Mouse (Mus musculus) midbrain, embryonic 11.5 days (tissue): ENCODE measurements around the gene Ap2a2. TPM values are rescaled to one million over a fixed set of nuclear protein-coding genes. Genes with fewer than 3 reads are reported as not detected.

Experiments
- ATAC-seq: fragments of 200-750 bp; cut with Nextera tagmentation; 2 replicates; pipeline ENCODE4 v1.8.0; 2017; ENCODE audit warnings: moderate TSS enrichment, moderate library complexity; ENCODE audit not compliant: low FRiP score
- DNase-seq: peaks from one replicate; pipeline ENCODE4 v3.0.0; 2015; ENCODE audit warnings: low spot score; ENCODE audit errors: missing footprints
- H3K27ac ChIP-seq: fragments of 300-500 bp; sonication (generic); 2 replicates; pipeline ENCODE4 v1.5.1; 2014; ENCODE audit warnings: low read depth, low read length
- H3K27me3 ChIP-seq: fragments of 300-500 bp; sonication (generic); 2 replicates; pipeline ENCODE4 v1.6.1; 2014; ENCODE audit warnings: mild to moderate bottlenecking, low read length, moderate library complexity, mixed read lengths; ENCODE audit not compliant: control insufficient read depth, insufficient read depth
- H3K36me3 ChIP-seq: fragments of 300-500 bp; sonication (generic); 2 replicates; pipeline ENCODE4 v1.6.1; 2014; ENCODE audit warnings: mild to moderate bottlenecking, low read length, moderate library complexity, mixed read lengths; ENCODE audit not compliant: control insufficient read depth, insufficient read depth
- H3K4me1 ChIP-seq: fragments of 300-500 bp; sonication (generic); 2 replicates; pipeline ENCODE4 v1.6.1; 2014; ENCODE audit warnings: low read length; ENCODE audit not compliant: control insufficient read depth, insufficient read depth
- H3K4me2 ChIP-seq: fragments of 300-500 bp; sonication (generic); 2 replicates; pipeline ENCODE4 v1.6.1; 2014; ENCODE audit warnings: mild to moderate bottlenecking, moderate library complexity
- H3K4me3 ChIP-seq: fragments of 300-500 bp; sonication (generic); 2 replicates; pipeline ENCODE4 v1.5.1; 2014; ENCODE audit warnings: low read depth, low read length
- H3K9ac ChIP-seq: fragments of 300-500 bp; sonication (generic); 2 replicates; pipeline ENCODE4 v1.6.1; 2014; ENCODE audit warnings: low read length
- H3K9me3 ChIP-seq: fragments of 300-500 bp; sonication (generic); 2 replicates; pipeline ENCODE4 v1.6.1; 2016; ENCODE audit warnings: low read length; ENCODE audit not compliant: control insufficient read depth
- WGBS: fragments of 180-500 bp; shearing (Covaris S2); extraction: QIAGEN DNeasy Blood & Tissue Kit; methylation state at CpG from one replicate; pipeline ENCODE4 v1.1.7; 2014; 5-methylcytosine and 5-hydroxymethylcytosine counted together
- polyA plus RNA-seq: library from polyadenylated mRNA; unstranded; fragments of >200 nt; fragmentation: Nextera tagmentation; extraction: Ambion mirVana; gene quantifications from 2 replicates; pipeline ENCODE4 v1.2.1, GENCODE M21; 2014

The Ap2a2 gene
- 76.6 and 81.1 TPM in 2 replicates for polyA plus RNA-seq

GRCm38 (mm10) chr7:141561682-141562391 lies at the start of gene Ap2a2:
Gene Ap2a2 (plus strand): TSS chr7:141562173.
- Histone ChIP-seq H3K9ac (peak within 1 kb of the TSS; percentile 94), H3K9me3 (no peaks in the 10 kb centered on the region), H3K4me1 (peaks cover 13% of the 10 kb centered on the region), H3K36me3 (no peaks in the 10 kb centered on the region), H3K4me3 (peak within 1 kb of the TSS; percentile 96), H3K27me3 (no peaks in the 10 kb centered on the region), H3K27ac (peak within 1 kb of the TSS; percentile 66), H3K4me2 (peak within 1 kb of the TSS; percentile 68)
- peak; percentile 100 for DNase-seq
- WGBS, result under 1% methylated on average over 72 of the region's 72 CpGs
- peak; percentile 95 for ATAC-seq

GRCm38 (mm10) chr7:141517638-141518037 lies 44.3 kb upstream of the Ap2a2 start:
- no peak overlapping the region for H3K27ac ChIP-seq
- no peaks in the 10 kb centered on the region for H3K9me3 ChIP-seq

GRCm38 (mm10) chr7:141518296-141518695 lies 43.7 kb upstream of the Ap2a2 start:
- Histone ChIP-seq H3K9me3 (no peaks in the 10 kb centered on the region), H3K4me3 (no peak overlapping the region), H3K27ac (no peak overlapping the region), H3K4me1 (no peaks in the 10 kb centered on the region), H3K36me3 (no peaks in the 10 kb centered on the region), H3K4me2 (no peak overlapping the region), H3K9ac (no peak overlapping the region), H3K27me3 (no peaks in the 10 kb centered on the region)
- DNase-seq (no peak), ATAC-seq (no peak)
- WGBS, result 88% methylated on average over 5 of the region's 5 CpGs

More at GRCm38 (mm10) chr7:141517638-141518037, 44.3 kb upstream of the Ap2a2 start:
- H3K36me3 ChIP-seq, result no peaks in the 10 kb centered on the region
- H3K4me3 ChIP-seq, result no peak overlapping the region
- H3K9ac ChIP-seq, result no peak overlapping the region
- no peak for DNase-seq
- H3K4me2 ChIP-seq, result no peak overlapping the region
- H3K27me3 ChIP-seq, result no peaks in the 10 kb centered on the region
- 82% methylated on average over 4 of the region's 4 CpGs for WGBS
- ATAC-seq, result no peak
- no peaks in the 10 kb centered on the region for H3K4me1 ChIP-seq

- DNase-seq (no peak), ATAC-seq (no peak)
- Histone ChIP-seq H3K4me3 (no peak overlapping the region), H3K27me3 (no peaks in the 10 kb centered on the region), H3K4me1 (no peaks in the 10 kb centered on the region), H3K9ac (no peak overlapping the region), H3K4me2 (no peak overlapping the region), H3K27ac (no peak overlapping the region), H3K36me3 (no peaks in the 10 kb centered on the region), H3K9me3 (no peaks in the 10 kb centered on the region)
- WGBS, result 87% methylated on average over 3 of the region's 3 CpGs
Observed at GRCm38 (mm10) chr7:141518926-141519325, 43.0 kb upstream of the Ap2a2 start.

GRCm38 (mm10) chr7:141519795-141520194 lies 42.2 kb upstream of the Ap2a2 start:
- 68% methylated on average over 1 of the region's 1 CpGs for WGBS
- no peaks in the 10 kb centered on the region for H3K27me3 ChIP-seq
- H3K4me3 ChIP-seq, result no peak overlapping the region
- no peak for ATAC-seq
- no peaks in the 10 kb centered on the region for H3K36me3 ChIP-seq
- no peak overlapping the region for H3K27ac ChIP-seq
- H3K9ac ChIP-seq, result no peak overlapping the region
- H3K4me1 ChIP-seq, result no peaks in the 10 kb centered on the region
- no peak overlapping the region for H3K4me2 ChIP-seq
- no peaks in the 10 kb centered on the region for H3K9me3 ChIP-seq
- no peak for DNase-seq

- no peak overlapping the region for H3K27ac ChIP-seq
- H3K27me3 ChIP-seq, result no peaks in the 10 kb centered on the region
- no peaks in the 10 kb centered on the region for H3K4me1 ChIP-seq
- 58% methylated on average over 4 of the region's 4 CpGs for WGBS
- no peak overlapping the region for H3K9ac ChIP-seq
- H3K4me3 ChIP-seq, result no peak overlapping the region
- no peaks in the 10 kb centered on the region for H3K9me3 ChIP-seq
- DNase-seq (no peak), ATAC-seq (no peak)
- no peaks in the 10 kb centered on the region for H3K36me3 ChIP-seq
- H3K4me2 ChIP-seq, result no peak overlapping the region
Observed at GRCm38 (mm10) chr7:141523007-141523406, 39.0 kb upstream of the Ap2a2 start.

GRCm38 (mm10) chr7:141524271-141524670 lies 37.7 kb upstream of the Ap2a2 start:
- DNase-seq (no peak), ATAC-seq (no peak)
- no peaks in the 10 kb centered on the region for H3K36me3 ChIP-seq
- no peak overlapping the region for H3K9ac ChIP-seq
- H3K4me3 ChIP-seq, result no peak overlapping the region
- 91% methylated on average over 4 of the region's 4 CpGs for WGBS
- H3K27ac ChIP-seq, result no peak overlapping the region
- H3K4me1 ChIP-seq, result no peaks in the 10 kb centered on the region
- H3K4me2 ChIP-seq, result no peak overlapping the region
- H3K27me3 ChIP-seq, result no peaks in the 10 kb centered on the region
- H3K9me3 ChIP-seq, result no peaks in the 10 kb centered on the region

- H3K9me3 ChIP-seq, result no peaks in the 10 kb centered on the region
- H3K4me2 ChIP-seq, result no peak overlapping the region
- DNase-seq (peak; percentile 95), ATAC-seq (peak; percentile 81)
- no peak overlapping the region for H3K4me3 ChIP-seq
- H3K27me3 ChIP-seq, result no peaks in the 10 kb centered on the region
- H3K27ac ChIP-seq, result no peak overlapping the region
- H3K36me3 ChIP-seq, result no peaks in the 10 kb centered on the region
- WGBS, result 63% methylated on average over 6 of the region's 6 CpGs
- H3K4me1 ChIP-seq, result no peaks in the 10 kb centered on the region
- H3K9ac ChIP-seq, result no peak overlapping the region
Observed at GRCm38 (mm10) chr7:141524760-141525579, 37.0 kb upstream of the Ap2a2 start.

- Histone ChIP-seq H3K4me1 (no peaks in the 10 kb centered on the region), H3K4me2 (no peak overlapping the region), H3K27ac (no peak overlapping the region), H3K9ac (0 out of 2 replicates have a peak overlapping the region, but pooled peaks have one; percentile 4), H3K4me3 (no peak overlapping the region), H3K27me3 (no peaks in the 10 kb centered on the region), H3K9me3 (no peaks in the 10 kb centered on the region), H3K36me3 (no peaks in the 10 kb centered on the region)
- WGBS, result 88% methylated on average over 4 of the region's 4 CpGs
- ATAC-seq (peak; percentile 22; the same call in 1 of the 2 replicates), DNase-seq (no peak)
Observed at GRCm38 (mm10) chr7:141525580-141525925, 36.4 kb upstream of the Ap2a2 start.
